Mouse (Mus musculus) lung, postnatal 4 days (tissue): ENCODE measurements at regions not wholly inside any gene's neighbourhood (a gene's known extent, or its start where the extent isn't known, plus 50 kb on each side); places are given as distances from the start of the nearest gene placed in this dataset.
A peak's percentile ranks its signal among the peaks of the same experiment; 100 is the strongest.

Experiments used
- DNase-seq, 2 experiments: peaks; one replicate each; pipeline ENCODE4 v3.0.0; 2021

DNA sequence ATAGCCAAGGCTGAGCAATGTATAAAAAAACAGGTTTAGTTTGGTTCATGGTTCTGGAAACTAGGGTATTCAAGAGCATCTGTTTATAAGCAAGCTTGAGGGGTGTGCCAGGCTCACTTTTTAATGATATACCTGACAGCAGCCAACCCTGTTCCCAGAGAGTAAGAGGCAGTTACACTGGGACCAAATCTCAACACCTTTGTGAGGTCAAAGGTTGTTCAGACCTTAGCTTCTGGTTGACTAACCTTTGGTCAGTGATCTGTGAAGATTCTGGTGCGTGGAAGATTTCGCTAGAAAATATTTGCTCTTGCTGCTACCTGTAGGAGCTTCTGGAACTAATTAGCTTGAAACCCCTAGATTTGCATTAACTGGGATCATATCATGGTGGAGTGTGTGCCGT, 140.8 kb downstream of the Bod1 start:
- no peak for DNase-seq

DNA sequence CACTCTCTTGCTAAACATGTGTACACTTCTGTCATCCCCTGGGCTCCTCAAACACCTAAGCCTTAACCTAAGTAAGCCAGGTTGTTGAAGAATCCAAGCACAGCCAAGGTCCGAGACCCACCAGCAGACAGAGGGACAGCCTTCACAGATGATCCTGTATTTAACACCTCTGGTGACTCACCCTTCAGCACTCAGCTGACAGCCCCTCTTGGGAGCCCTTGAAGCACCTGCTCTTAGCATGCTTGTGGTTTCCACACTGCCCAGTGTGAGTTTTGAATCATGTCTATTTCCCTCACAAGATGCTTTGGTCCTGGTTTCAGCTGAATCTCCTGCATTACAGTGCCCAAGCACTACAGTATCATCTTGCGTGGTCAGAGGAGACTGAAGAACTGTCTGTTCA, 142.0 kb downstream of the Bod1 start:
- no peak for DNase-seq

- no peak for DNase-seq
These were observed 147.0 kb downstream of the Bod1 start for GRCm38 (mm10) chr11:31524708-31525107.

DNA sequence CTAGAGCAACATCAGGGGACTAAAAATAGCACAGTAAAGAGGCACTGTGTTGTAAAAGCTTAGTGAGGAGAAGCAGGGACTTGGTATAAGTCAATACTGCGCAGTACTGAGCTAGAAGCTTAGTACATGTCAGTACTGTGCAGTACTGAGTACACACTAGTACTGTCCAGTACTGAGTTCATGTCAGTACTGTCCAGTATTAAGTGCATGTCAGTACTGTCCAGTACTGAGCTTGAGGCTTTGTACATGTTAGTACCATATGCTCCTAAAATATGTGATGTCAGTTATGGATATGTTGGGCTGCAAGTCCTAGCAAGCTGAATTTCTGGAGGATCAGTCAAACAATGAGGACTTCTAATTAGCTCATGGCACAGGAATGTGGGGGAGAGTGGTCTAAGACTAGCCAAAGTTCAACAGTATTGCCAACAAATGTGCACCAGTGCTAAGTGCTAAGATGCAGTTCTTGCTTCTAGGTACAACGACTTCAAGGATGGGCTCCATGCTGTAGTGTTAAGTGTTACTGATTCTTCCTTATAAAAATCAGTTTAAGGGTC, 147.5 kb downstream of the Bod1 start:
- no peak for DNase-seq

GRCm38 (mm10) chr11:31522127-31522526, 149.6 kb downstream of the Bod1 start:
- DNase-seq = no peak

- DNase-seq = no peak
These were observed 150.8 kb downstream of the Bod1 start for GRCm38 (mm10) chr11:31520909-31521308.

DNA sequence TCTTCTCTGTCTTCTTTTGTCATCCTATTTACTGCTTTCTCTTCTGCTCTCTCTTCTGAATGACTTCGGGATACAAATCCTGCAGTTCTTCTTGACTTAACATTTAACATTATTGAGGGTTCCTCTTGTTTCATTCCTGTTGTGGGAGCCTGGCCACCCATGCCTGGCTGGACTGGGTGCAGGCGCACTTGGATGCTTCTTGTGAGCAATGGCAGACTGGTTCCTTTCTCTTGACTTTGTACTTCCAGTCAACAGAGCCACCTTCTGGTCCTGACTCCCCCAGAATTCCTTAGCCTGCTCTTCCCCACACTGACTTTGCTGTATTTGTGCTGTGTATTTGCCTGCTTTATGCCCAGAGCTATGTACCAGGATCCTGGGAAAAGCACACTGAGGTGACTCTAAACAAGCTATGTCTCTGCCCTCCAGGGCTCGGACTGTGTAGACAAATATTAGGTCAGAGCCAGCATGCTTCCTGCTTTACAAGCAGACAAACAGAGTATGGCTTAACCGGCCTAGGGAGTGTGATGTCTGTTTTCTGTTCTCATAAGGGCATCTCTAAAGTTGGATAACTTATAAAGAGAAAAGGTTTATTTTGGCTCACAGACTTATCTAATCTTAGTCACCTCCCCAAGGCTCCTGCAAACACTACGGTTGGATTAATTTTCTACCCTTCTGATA, 133.5 kb upstream of the Stc2 start:
- DNase-seq = no peak

DNA sequence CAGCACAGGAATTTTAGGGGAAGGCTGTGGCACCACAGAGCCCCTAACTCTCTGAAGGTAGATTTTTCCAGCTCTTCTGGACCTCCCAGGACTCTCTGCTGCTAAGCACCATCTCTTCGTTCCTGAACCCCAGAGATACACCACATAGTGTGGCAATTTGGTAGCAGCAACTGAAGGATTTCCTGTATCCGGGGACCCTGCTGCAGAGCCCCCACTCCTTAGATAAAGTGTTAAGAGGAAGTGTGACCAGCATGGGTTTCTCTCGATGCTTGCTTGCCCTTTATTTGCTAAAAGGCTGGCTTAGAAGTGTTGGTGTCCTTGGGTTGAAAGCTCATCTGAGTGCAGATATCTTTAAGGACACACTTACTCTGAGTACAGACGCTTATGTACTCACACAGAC, 115.6 kb upstream of the Stc2 start:
- no peak for DNase-seq

DNA sequence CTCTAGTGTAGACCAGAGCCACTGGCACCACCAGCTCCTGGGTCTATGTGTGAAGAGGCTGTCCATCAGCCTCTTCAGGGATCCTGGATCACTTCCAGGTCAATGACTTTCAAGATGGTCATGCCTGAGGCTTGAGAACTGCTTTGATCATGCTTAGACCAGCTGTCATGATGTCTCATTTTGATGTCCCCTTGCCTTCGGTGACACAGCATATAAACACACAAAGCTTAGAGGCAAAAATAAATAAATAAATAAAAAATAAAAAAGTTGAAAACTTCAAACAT, 111.1 kb upstream of the Stc2 start:
- DNase-seq = no peak

DNA sequence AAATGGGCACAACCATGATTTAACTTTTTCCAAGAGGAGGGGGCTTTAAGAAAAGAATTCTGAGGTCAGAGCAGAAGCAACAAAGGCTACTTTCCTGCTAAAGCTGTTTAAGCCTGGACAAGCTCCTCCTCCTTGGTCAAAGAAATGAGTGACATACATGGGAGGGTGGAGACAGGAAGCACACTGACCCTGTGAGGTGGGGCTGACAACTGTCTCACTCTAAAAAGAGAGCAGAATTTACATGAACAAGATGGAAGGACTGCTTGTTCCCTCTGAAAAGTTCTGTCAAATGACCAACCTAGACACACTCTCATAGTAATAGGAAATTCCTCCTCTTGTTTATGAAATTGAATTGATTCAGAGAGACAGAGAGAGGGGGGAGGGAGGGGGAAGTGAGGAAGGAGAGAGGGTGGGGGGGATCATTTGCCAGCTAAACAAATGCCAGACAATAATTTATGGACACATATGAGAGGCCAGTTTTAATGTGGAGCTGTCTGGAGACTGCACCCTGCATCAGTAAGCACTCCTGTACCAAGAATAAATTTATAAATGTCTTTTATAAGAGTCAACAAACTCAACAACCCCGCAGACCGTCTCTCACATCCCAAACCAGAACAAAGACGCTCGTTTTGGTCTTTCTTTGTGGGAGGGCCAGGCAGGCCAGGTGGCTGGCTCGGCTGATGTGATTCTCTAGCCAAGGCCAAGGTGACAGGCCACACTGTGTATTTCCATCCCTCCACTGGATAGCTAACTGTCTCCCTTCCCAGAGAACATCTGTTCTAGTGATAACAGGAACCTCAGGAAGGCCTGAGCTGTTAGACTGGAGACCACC, 110.6 kb upstream of the Stc2 start:
- DNase-seq = no peak

DNA sequence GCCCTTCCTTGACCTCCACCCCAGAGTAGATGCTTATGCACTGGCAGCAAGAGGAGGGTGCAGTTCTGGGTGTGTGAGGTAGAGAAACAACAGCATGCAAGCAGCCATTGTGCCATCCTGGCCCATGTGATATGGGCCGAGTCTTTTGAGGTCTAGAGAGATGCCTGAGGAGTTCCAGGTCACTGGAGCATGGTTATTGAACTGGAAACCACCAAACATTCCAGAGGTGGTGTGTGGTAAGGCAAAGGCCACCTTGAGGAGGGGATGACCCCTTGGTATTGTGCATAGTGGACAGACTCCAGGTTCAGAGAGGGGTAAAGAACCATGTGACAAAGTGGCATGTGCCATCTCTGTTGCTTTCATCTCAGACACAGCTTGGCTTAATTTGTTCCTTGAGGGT, 107.9 kb upstream of the Stc2 start:
- DNase-seq = no peak

DNA sequence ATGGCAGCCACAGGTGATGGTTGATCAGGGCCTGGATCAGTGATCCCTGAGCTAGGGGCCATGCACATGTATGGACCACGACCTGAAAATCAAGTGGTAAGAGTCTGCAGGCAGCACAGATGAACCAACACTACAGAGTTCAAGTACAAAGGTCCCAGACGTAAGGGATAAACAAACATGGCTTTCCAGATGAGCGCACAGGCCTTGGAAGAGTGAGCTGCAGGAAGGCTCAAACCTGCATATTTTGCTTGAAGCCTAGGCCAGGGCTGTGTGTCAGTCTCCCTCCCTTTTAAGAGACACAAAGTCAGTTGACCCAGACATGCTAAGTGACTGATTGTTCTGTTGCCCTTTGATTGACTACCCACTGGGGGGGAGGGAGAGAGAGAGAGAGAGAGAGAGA, 107.2 kb upstream of the Stc2 start:
- no peak for DNase-seq

DNA sequence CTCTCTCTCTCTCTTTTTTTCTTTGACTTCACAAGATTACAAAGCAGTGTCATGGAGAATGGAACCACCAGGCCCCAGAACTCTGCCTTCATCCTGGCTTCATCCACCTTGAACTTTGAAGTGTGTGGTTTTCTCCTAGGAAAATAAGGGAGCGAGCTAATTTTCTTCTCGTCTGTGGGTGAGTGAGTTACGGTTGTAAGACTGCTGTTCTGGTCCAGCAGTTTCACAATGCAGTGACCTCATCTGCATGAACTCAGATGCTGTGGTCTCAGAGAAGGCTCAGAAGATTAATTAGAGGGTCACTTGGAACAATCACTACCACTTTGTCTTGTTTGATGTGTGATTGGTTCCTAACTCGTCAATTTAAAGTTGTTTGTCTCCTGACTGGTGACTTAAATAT, 103.1 kb upstream of the Stc2 start:
- DNase-seq = no peak

GRCm38 (mm10) chr11:31470681-31471414, 101.0 kb upstream of the Stc2 start:
- DNase-seq = no peak

DNA sequence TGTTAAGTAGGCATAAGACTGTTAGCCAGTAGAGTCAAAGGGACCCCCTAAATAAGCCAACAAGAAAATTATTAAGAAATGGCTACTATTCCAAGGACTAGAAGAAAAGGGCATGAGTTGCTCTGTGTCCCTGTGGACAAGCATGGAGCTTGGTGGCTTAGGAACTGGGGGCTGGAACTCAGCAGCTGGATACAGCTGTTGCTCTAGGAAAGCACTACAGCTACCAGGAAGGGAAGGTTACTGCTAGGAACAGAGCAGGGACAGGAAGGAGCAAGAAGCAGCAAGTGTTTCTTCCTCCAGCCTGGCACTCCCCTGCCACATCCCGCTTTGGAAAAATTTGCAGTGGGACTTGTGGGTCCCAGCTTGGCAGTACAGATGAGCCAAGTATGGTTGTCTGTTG, 95.0 kb upstream of the Stc2 start:
- DNase-seq = peak in 1 of 2 experiments; percentile 27

DNA sequence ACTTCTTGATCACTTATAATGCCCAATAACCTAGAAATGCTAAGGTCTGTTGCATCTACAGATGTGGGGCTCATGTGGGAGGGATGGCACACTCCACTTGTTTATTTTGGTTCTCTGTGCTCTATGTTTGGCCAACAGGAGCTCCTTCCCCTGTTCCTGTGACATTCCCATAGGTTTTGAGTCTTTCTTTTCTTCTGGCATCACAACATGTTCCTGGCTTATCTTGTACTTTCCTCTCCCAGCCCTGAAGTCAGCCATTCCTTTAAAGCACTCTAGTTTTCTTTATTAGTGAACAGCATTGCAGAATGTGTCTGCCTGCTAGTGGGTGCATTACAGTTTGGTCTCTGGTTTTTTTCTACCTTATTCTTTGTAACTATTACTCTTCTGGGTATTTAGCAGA, 92.6 kb upstream of the Stc2 start:
- no peak for DNase-seq

- no peak for DNase-seq
These were observed 92.0 kb upstream of the Stc2 start for GRCm38 (mm10) chr11:31461824-31462223.

GRCm38 (mm10) chr11:31461348-31461747, 91.5 kb upstream of the Stc2 start:
- DNase-seq = no peak

- DNase-seq = no peak
These were observed 57.5 kb upstream of the Stc2 start for GRCm38 (mm10) chr11:31427374-31427773.
